Mouse (Mus musculus) left cerebral cortex, adult 2 months (tissue): Measurements from ENCODE around the gene Gm5617. TPM values are rescaled to one million over a fixed set of nuclear protein-coding genes. Genes with fewer than 3 reads are reported as not detected.
A peak's percentile ranks its signal among the peaks of the same experiment; 100 is the strongest.
"Not testable (repeated sequence)": the region's sequence is repeated elsewhere in the genome, so short reads cannot be mapped to it uniquely, and the experiment has no call there.

Experiments used
- DNase-seq, 2 experiments: peaks; one replicate each; pipeline ENCODE4 v3.0.0; 2021 to 2022; ENCODE audit warnings: low spot score in 2 of 2, mixed read lengths in 1 of 2; ENCODE audit errors: extremely low spot score in 1 of 2
- H3K27ac ChIP-seq: fragments of 200-600 bp; 2 replicates; pipeline ENCODE4 v1.8.1; 2022
- H3K4me3 ChIP-seq: fragments of 200-600 bp; 2 replicates; pipeline ENCODE4 v1.8.1; 2022
- CTCF ChIP-seq: fragments of 200-600 bp; IDR thresholded peaks from 2 replicates; pipeline ENCODE4 v1.8.1; 2022; ENCODE audit warnings: antibody characterized with exemption, mild to moderate bottlenecking, moderate library complexity
- intact Hi-C: fragments of 180-260 bp; cut with DNase I; formaldehyde crosslinking; loops from one replicate; pipeline ENCODE4 v1.15.1; 2025
- long read RNA-seq, 2 experiments: library from polyadenylated mRNA; stranded (forward); transcript quantifications; one replicate each; pipeline ENCODE4 v2.0.0; 2021; ENCODE audit warnings: borderline mapping rate in 2 of 2
- total RNA-seq, 2 experiments: library from RNA; stranded (reverse); gene quantifications; 2 replicates each; pipeline ENCODE4 v1.2.3; 2021

Gm5617 gene
- total RNA-seq, result 1 to 10 TPM; 9.3 to 9.4 TPM
- long read RNA-seq, experiment 1, partial matches to known transcripts, result 0 of 2 reads
- long read RNA-seq, experiment 1, other reads (novel, unspliced or antisense), result 0 of 2 reads
- long read RNA-seq, experiment 2, partial matches to known transcripts, result 0 of 2 reads
- long read RNA-seq, experiment 2, other reads (novel, unspliced or antisense), result 0 of 2 reads

GRCm38 (mm10) chr9:48494817-48495547 lies at the start of gene Gm5617, which contains the start of gene Rbm7:
Gm5617 (plus strand) TSS chr9:48495442.
Rbm7 (minus strand) TSS chr9:48495299.
- Histone ChIP-seq H3K27ac (peak within 1 kb of the TSS; percentile 98), H3K4me3 (peak within 1 kb of the TSS; percentile 93)
- no peak for TF ChIP-seq CTCF
- intact Hi-C loops, result loop anchor here (1.0 kb wide), 2 partner anchors 15 to 64 kb away; partner anchors contain the start of gene Rexo2
- DNase-seq, result peak; percentile 95 to 96

DNA sequence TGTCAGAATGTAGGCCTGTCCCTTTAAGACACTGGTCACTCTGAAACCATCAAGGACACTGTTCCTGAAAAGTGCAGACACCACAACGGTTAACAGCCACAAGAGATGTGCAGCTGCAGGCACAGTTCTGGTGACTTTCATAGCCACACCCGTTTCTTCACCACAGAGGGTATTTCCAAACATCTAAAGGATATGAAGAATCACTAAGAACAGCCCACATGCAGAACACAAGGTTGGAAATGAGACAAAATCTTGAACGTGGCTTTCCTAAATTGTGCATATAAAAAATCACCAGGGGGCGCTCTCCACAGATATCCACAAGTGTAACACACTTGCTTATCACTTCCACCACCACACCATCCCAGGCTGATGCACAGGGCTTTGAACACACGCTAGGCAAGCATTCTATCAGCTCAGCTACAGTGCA lies 47.4 kb upstream of the Gm5617 start:
- intact Hi-C loops, result no loop called here
- TF ChIP-seq CTCF, result peak; percentile 62
- no peak overlapping the region for H3K27ac ChIP-seq
- H3K4me3 ChIP-seq, result no peak overlapping the region
- DNase-seq, result no peak

GRCm38 (mm10) chr9:48450066-48450465 lies 45.2 kb upstream of the Gm5617 start:
- Histone ChIP-seq H3K4me3 (no peak overlapping the region), H3K27ac (no peak overlapping the region)
- TF ChIP-seq CTCF, result no peak
- DNase-seq, result no peak
- intact Hi-C loops, result no loop called here

- Histone ChIP-seq H3K4me3 (no peak overlapping the region), H3K27ac (no peak overlapping the region)
- intact Hi-C loops, result no loop called here
- DNase-seq, result no peak
- TF ChIP-seq CTCF, result no peak
These were observed 39.3 kb upstream of the Gm5617 start for GRCm38 (mm10) chr9:48455961-48456360.

DNA sequence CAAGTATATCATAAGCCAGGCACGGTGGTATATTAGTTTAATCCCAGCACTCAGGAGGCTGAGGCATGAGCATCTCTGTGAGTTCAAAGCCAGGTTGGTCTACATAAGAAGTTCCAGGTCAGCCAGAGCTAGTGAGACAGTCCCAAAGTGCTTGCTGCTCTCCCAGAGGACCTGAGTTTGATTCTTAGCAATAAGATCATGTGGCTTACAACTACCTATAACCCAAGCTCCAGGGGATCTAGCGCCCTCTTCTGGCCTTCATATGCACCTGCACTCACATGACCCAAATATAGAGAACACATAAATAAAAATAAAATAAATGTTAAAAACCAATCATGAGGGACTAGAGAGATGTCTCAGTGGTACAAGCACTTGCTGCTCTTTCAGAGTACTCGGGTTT lies 36.4 kb upstream of the Gm5617 start:
- peak in 1 of 2 experiments; percentile 7 for DNase-seq
- no peak overlapping the region for H3K4me3 ChIP-seq
- TF ChIP-seq CTCF, result peak; percentile 30
- H3K27ac ChIP-seq, result no peak overlapping the region
- intact Hi-C loops, result no loop called here

- intact Hi-C loops, result no loop called here
- TF ChIP-seq CTCF, result no peak
- no peak overlapping the region for H3K4me3 ChIP-seq
- DNase-seq, result peak in 1 of 2 experiments; percentile 5
- no peak overlapping the region for H3K27ac ChIP-seq
These were observed 35.9 kb upstream of the Gm5617 start for GRCm38 (mm10) chr9:48459391-48459790.

DNA sequence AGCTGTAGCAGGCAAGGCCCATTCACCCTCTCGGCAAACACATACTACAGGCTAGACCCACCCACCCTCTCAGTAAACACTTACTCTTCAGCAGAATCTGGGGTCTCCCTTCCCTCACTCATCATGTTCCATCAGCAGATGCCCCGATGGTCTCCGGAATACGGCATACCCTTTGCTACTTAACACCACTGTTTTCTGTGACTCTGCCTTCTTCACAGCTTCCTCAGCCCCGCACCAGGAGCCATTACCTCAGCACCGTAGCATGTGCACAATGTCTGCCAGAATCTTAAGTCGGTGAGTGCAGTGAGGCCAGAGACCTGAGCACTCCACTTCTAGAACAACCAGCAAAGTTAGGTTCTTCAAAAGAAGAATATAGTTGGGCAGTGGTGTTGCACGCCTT lies 34.5 kb upstream of the Gm5617 start:
- H3K27ac ChIP-seq, result no peak overlapping the region
- DNase-seq, result no peak
- intact Hi-C loops, result no loop called here
- H3K4me3 ChIP-seq, result no peak overlapping the region
- no peak for TF ChIP-seq CTCF

DNA sequence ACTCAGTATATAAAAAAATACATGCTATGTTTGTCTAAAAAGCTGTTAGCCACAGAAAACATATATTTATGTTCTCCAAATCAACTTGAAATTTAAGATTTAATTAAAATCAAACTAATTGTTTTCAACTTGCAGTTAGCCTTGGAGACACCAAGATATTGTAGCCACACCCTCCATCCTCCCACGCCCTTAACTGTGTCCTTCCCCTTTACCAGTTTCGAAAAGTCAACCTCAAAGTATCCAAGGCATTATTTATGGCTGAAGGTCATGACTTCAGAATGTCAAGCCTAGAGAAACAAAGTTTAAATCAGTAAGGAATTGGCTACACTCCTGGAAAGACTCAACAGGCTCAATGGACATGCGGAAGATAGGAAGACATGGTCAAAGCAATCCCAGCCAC lies 33.7 kb upstream of the Gm5617 start:
- Histone ChIP-seq H3K4me3 (no peak overlapping the region), H3K27ac (no peak overlapping the region)
- no peak for TF ChIP-seq CTCF
- intact Hi-C loops, result no loop called here
- DNase-seq, result no peak

DNA sequence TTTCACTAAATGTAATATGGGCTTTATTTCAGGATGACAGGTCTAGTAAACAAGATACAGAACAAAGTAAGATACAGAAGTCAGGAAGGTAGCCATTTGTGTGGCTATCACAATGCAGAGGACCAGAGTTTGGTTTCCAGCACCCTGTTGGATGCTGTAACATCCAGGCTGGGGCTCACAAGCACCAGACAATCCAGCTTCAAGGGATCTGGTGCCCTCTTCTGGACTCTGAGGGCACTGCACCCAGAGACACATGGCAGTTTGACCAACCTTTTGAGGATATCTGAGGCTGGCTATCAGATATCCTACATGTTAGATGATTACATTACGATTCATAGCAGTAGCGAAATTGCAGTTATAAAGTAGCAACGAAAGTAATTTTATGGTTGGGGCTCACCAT lies 29.6 kb upstream of the Gm5617 start:
- peak; percentile 22 for TF ChIP-seq CTCF
- no peak for DNase-seq
- Histone ChIP-seq H3K27ac (no peak overlapping the region), H3K4me3 (no peak overlapping the region)
- intact Hi-C loops, result loop anchor here (2.0 to 5.0 kb wide), 2 partner anchors 95 to 198 kb away; no protein-coding TSS in a partner anchor

- TF ChIP-seq CTCF, result peak; percentile 96
- peak; percentile 35 to 49 for DNase-seq
- Histone ChIP-seq H3K27ac (no peak overlapping the region), H3K4me3 (no peak overlapping the region)
- intact Hi-C loops, result loop anchor here (2.0 to 5.0 kb wide), 2 partner anchors 94 to 200 kb away; no protein-coding TSS in a partner anchor
These were observed 28.4 kb upstream of the Gm5617 start for GRCm38 (mm10) chr9:48466804-48467203.

- intact Hi-C loops, result loop anchor here (2.0 to 5.0 kb wide), 2 partner anchors 93 to 200 kb away; no protein-coding TSS in a partner anchor
- not testable (repeated sequence) for H3K4me3 ChIP-seq, DNase-seq, H3K27ac ChIP-seq
These were observed 27.8 kb upstream of the Gm5617 start for GRCm38 (mm10) chr9:48467471-48467870.

GRCm38 (mm10) chr9:48472441-48473025 lies 22.7 kb upstream of the Gm5617 start:
- no peak for TF ChIP-seq CTCF
- Histone ChIP-seq H3K27ac (no peak overlapping the region), H3K4me3 (no peak overlapping the region)
- no peak for DNase-seq
- intact Hi-C loops, result no loop called here
